ENCODE assay signal across 8 mouse cellular contexts in genomic region chr13:117602617-117603358, GRCm38 (mm10). TPM values are rescaled to one million over a fixed set of nuclear protein-coding genes. Genes with fewer than 3 reads are reported as not detected.
DNase-seq lines count a peak whose midpoint lies in the region; ATAC-seq and TF ChIP-seq lines count a peak whose summit lies in the region.

No protein-coding gene starts in this region.

- no peak for TF ChIP-seq POLR2A in small intestine, adult 2 months (IDR thresholded peaks at IDR 0.05; ENCODE audit: low read depth, low read length)

- DNase-seq in embryo, embryonic 10 days (ENCODE audit: low spot score), result peak; percentile 17
- DNase-seq in embryo, embryonic 11 days, result no peak
- DNase-seq in ovary, postnatal 36 days (ENCODE audit: low spot score), result peak; percentile 12
- DNase-seq in ovary, postnatal 10 days (ENCODE audit: low spot score), result no peak
- no peak for DNase-seq in B cell, adult 2 months

- ATAC-seq in heart, embryonic 15.5 days (replicated peaks; ENCODE audit: insufficient number of reproducible peaks, insufficient read depth, low FRiP score, low read depth), result peak; percentile 43; the same call in 1 of the 2 replicates
- ATAC-seq in liver, embryonic 12.5 days, result peak; percentile 27; the same call in 1 of the 2 replicates

- no peak for TF ChIP-seq CTCF in small intestine, adult 2 months (IDR thresholded peaks at IDR 0.05; ENCODE audit: extremely low read depth, insufficient read length, insufficient replicate concordance, low read depth, low read length)

- H3K36me3 ChIP-seq in heart, embryonic 15.5 days, result no peaks in the 10 kb centered on the region
- H3K36me3 ChIP-seq in liver, embryonic 12.5 days, result no peaks in the 10 kb centered on the region
- no peaks in the 10 kb centered on the region for H3K36me3 ChIP-seq in small intestine, adult 2 months (ENCODE audit: control insufficient read depth, insufficient read depth, low read length)

- H3K4me3 ChIP-seq in heart, embryonic 15.5 days, result peak overlapping the region; percentile 62
- H3K4me3 ChIP-seq in liver, embryonic 12.5 days, result peak overlapping the region; percentile 50
- peak overlapping the region; percentile 63 for H3K4me3 ChIP-seq in small intestine, adult 2 months (ENCODE audit: low read depth, low read length)

- H3K27me3 ChIP-seq in heart, embryonic 15.5 days, result peaks cover 21% of the 10 kb centered on the region
- peaks cover 33% of the 10 kb centered on the region for H3K27me3 ChIP-seq in liver, embryonic 12.5 days (replicated peaks)
- peaks cover 12% of the 10 kb centered on the region for H3K27me3 ChIP-seq in small intestine, adult 2 months (ENCODE audit: control insufficient read depth, insufficient read depth, low read length)

- H3K4me2 ChIP-seq in heart, embryonic 15.5 days, result peak overlapping the region; percentile 100
- peak overlapping the region; percentile 73 for H3K4me2 ChIP-seq in liver, embryonic 12.5 days

- H3K9me3 ChIP-seq in heart, embryonic 15.5 days (replicated peaks), result no peaks in the 10 kb centered on the region
- H3K9me3 ChIP-seq in liver, embryonic 12.5 days (replicated peaks), result no peaks in the 10 kb centered on the region

- WGBS in heart, embryonic 15.5 days, result under 1% methylated on average over 61 of the region's 62 CpGs
- WGBS in liver, embryonic 12.5 days (ENCODE audit: insufficient replicate concordance), result 3% methylated on average over 60 of the region's 62 CpGs
- WGBS in small intestine, adult 2 months, result 2% methylated on average over 62 of the region's 62 CpGs

- H3K9ac ChIP-seq in heart, embryonic 15.5 days, result peak overlapping the region; percentile 40
- H3K9ac ChIP-seq in liver, embryonic 12.5 days, result no peak overlapping the region

- no peak overlapping the region for H3K27ac ChIP-seq in heart, embryonic 15.5 days
- H3K27ac ChIP-seq in liver, embryonic 12.5 days, result no peak overlapping the region
- H3K27ac ChIP-seq in small intestine, adult 2 months (ENCODE audit: insufficient read depth, low read depth, low read length), result no peak overlapping the region

- peaks cover 19% of the 10 kb centered on the region for H3K4me1 ChIP-seq in heart, embryonic 15.5 days (replicated peaks)
- H3K4me1 ChIP-seq in liver, embryonic 12.5 days, result peaks cover 10% of the 10 kb centered on the region
- H3K4me1 ChIP-seq in small intestine, adult 2 months (ENCODE audit: control insufficient read depth, insufficient read depth, insufficient read length, low read length), result peaks cover 8% of the 10 kb centered on the region

RNA-seq across cellular contexts. Expression of gene Hcn1, which starts 0.7 kb away (rescaled TPM):
- 0.04 and 0.09 TPM in 2 replicates for polyA plus RNA-seq in heart, embryonic 15.5 days (2015; fragmentation: Nextera tagmentation; extraction: Ambion mirVana)
- polyA plus RNA-seq in liver, embryonic 12.5 days (2016; fragmentation: Nextera tagmentation; extraction: Ambion mirVana), result 0.02 and 0.04 TPM in 2 replicates
- polyA plus RNA-seq in small intestine, adult 2 months (2012; rRNA removed), result 0.04 and 0.16 TPM in 2 replicates

Comparison
In these comparisons a context has a peak if more than half of its experiments do, and no peak if none do; other contexts are left out.
1. DNase-seq: peak in embryo, embryonic 10 days (single experiment) and ovary, postnatal 36 days (single experiment); none in embryo, embryonic 11 days (single experiment), ovary, postnatal 10 days (single experiment) and B cell, adult 2 months (0 of 2).
2. Peak in every context shown above with its lines, with median percentiles within 50 percentile points of each other: H3K4me3 ChIP-seq.